Mouse (Mus musculus) small intestine, adult 2 months (tissue): ENCODE results near the gene Itga6. TPM values are rescaled to one million over a fixed set of nuclear protein-coding genes. Genes with fewer than 3 reads are reported as not detected.
"Not testable (repeated sequence)": the region's sequence is repeated elsewhere in the genome, so short reads cannot be mapped to it uniquely, and the experiment has no call there.

Experiments used
- H3K27ac ChIP-seq: fragments of 200-500 bp; 2 replicates; pipeline ENCODE4 v1.5.1; 2012; ENCODE audit warnings: low read depth, low read length, control low read depth, inconsistent platforms; ENCODE audit not compliant: insufficient read depth
- H3K27me3 ChIP-seq: fragments of 200-500 bp; 2 replicates; pipeline ENCODE4 v1.6.1; 2012; ENCODE audit warnings: mild to moderate bottlenecking, moderate library complexity, low read length, inconsistent platforms; ENCODE audit not compliant: control insufficient read depth, insufficient read depth
- H3K36me3 ChIP-seq: fragments of 200-500 bp; 2 replicates; pipeline ENCODE4 v1.6.1; 2012; ENCODE audit warnings: mild to moderate bottlenecking, low read length, control low read depth, inconsistent platforms; ENCODE audit not compliant: control insufficient read depth, insufficient read depth
- H3K4me1 ChIP-seq: fragments of 200-500 bp; 2 replicates; pipeline ENCODE4 v1.6.1; 2012; ENCODE audit warnings: low read length, inconsistent platforms, mixed read lengths; ENCODE audit not compliant: control insufficient read depth, insufficient read depth, insufficient read length
- H3K4me3 ChIP-seq: fragments of 200-500 bp; 2 replicates; pipeline ENCODE4 v1.5.1; 2012; ENCODE audit warnings: low read depth, mild to moderate bottlenecking, control low read depth, inconsistent platforms, low read length, moderate library complexity
- CTCF ChIP-seq: fragments of 200-500 bp; IDR thresholded peaks from 2 replicates; pipeline ENCODE4 v1.5.1; 2012; ENCODE audit warnings: low read depth, mild to moderate bottlenecking, control low read depth, inconsistent platforms, low read length, moderate library complexity, mixed read lengths; ENCODE audit not compliant: insufficient replicate concordance, insufficient read length; ENCODE audit errors: extremely low read depth
- POLR2A ChIP-seq: fragments of 200-500 bp; IDR thresholded peaks from 2 replicates; pipeline ENCODE4 v1.6.1; 2012; ENCODE audit warnings: low read depth, mild to moderate bottlenecking, control low read depth, inconsistent platforms, low read length, moderate library complexity
- WGBS: fragments of 180-500 bp; shearing (Covaris S2); methylation state at CpG from one replicate; pipeline ENCODE4 v1.1.7; 2018; 5-methylcytosine and 5-hydroxymethylcytosine counted together
- polyA plus RNA-seq: library from polyadenylated mRNA; depleted of rRNA; stranded (reverse); fragments of >200 nt; gene quantifications from 2 replicates; pipeline ENCODE4 v1.2.3, GENCODE M21; 2012

Itga6 gene
- polyA plus RNA-seq, 1 experiment: 49.8 TPM

DNA sequence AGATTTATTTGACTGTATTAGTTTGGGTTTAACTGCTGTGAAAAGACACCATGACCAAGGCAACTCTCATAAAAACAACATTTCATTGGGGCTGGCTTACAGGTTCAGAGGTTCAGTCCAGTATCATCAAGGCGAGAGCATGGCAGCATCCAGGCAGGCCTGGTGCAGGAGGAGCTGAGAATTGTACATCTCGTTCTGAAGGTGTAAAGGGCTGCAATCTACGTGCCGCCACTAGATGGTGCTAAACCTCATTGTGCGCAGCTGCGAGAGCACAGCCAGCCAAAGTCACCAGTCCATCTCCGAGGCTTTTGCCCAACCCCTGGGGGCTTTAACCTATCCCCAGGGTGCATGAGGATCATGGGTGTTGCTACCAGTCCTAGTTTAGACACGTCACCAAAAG, 106.7 kb downstream of the Itga6 start:
- not testable (repeated sequence) for H3K4me3 ChIP-seq, H3K27ac ChIP-seq, H3K4me1 ChIP-seq, H3K27me3 ChIP-seq
- TF ChIP-seq CTCF: 0 out of 2 replicates have a peak, but pooled peaks have one; percentile 12
- 11% methylated on average over 7 of the region's 8 CpGs for WGBS
- peaks cover 76% of the 10 kb centered on the region for H3K36me3 ChIP-seq

DNA sequence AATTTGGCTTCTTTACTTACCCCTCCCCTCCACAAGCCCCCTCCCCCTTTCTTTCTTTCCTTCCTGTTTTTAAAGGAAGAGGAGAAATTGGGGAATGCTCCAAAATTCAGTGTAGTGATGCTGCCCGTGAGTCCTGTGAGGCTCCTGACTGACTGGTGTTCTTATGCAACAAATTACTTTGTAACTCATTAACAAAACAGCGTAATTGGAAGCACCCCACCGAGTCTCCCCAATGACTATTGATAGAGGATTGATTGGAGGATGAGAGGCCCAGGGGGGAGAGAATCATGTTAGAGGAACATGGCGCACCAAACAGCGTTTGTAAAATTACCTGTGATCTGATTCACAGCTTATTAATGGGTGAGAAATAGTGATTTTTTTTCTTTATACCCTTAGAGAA, 109.7 kb downstream of the Itga6 start:
- Histone ChIP-seq H3K4me1 (no peaks in the 10 kb centered on the region), H3K27ac (no peak overlapping the region), H3K36me3 (peaks cover 61% of the 10 kb centered on the region), H3K27me3 (no peaks in the 10 kb centered on the region), H3K4me3 (no peak overlapping the region)
- no peak for TF ChIP-seq POLR2A
- no peak for TF ChIP-seq CTCF
- 79% methylated on average over 5 of the region's 5 CpGs for WGBS

DNA sequence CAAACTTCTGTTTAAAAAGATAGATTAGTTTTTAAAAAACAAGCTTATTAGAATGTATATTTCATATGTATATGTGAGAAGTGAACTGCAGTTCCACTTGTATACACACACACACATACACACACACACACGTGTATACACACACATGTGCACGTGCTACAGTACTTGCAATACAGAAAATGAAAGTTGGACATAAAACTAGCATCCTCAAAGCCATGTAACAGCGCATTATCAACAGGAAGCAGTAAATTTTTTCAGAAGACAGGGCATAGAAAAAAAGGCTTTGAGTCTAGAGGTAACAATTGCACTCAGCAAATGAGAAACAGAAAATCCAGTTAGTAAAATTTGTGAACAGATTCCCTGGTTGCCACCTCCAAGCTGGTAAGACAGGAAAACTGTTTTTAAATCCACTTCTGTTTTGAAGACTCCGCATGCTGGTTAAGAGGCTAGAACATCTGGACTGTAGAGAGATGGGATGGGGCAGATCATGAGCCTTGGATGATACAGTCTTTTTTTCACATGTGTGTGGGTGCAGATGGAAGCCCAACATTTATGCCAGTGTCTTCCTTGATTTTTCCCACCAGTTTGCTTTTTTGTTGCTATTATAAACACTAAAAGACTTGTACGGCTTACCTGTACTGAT, 118.2 kb downstream of the Itga6 start:
- H3K4me3 ChIP-seq: no peak overlapping the region
- no peaks in the 10 kb centered on the region for H3K36me3 ChIP-seq
- H3K4me1 ChIP-seq: peaks cover 16% of the 10 kb centered on the region; the same call in 1 of the 2 replicates
- no peaks in the 10 kb centered on the region for H3K27me3 ChIP-seq
- 54% methylated on average over 5 of the region's 5 CpGs for WGBS
- H3K27ac ChIP-seq: no peak overlapping the region
- no peak for TF ChIP-seq POLR2A
- TF ChIP-seq CTCF: no peak

DNA sequence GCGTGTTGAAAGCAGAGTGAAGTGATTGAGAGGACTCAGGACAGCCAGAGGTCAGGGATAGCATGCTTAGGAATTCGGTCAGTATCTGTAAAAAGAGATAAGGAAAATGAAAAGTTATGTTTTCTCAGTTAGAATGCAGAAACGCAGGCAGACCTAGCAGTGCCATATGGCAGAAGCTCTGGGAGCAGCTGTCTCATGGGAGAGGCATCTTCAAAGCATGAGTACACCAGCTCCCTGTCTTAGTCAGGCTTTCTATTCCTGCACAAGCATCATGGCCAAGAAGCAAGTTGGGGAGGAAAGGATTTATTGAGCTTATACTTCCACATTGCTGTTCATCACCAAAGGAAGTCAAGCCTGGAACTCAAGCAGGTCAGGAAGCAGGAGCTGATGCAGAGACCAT, 119.6 kb downstream of the Itga6 start:
- no peaks in the 10 kb centered on the region for H3K36me3 ChIP-seq
- TF ChIP-seq POLR2A (no peak), CTCF (no peak)
- no peaks in the 10 kb centered on the region for H3K27me3 ChIP-seq
- WGBS: 68% methylated on average over 3 of the region's 3 CpGs
- H3K4me1 ChIP-seq: peaks cover 16% of the 10 kb centered on the region; the same call in 1 of the 2 replicates
- H3K4me3 ChIP-seq: no peak overlapping the region
- no peak overlapping the region for H3K27ac ChIP-seq

DNA sequence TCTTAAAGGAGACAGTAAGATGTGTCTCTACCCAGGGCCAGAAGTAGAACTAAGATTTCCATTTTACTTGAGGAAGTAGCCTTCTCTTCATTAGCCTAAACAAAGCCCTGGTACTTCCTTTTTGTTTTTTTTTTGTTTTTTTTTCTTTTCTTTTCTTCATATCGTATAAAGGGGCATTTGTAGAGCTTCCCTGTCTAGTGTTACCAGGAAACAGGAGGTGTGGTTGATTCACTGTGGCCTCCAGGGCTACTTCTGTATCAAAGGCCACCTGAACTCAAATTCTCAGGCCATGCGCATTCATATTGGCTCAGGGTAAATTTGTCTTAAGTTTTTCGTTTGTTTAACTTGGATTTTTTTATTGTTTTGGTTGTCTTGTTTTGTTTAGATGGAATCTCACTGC, 120.5 kb downstream of the Itga6 start:
- Histone ChIP-seq H3K27ac (peak overlapping the region; percentile 97), H3K36me3 (no peaks in the 10 kb centered on the region), H3K4me1 (peaks cover 16% of the 10 kb centered on the region; the same call in 1 of the 2 replicates), H3K27me3 (no peaks in the 10 kb centered on the region), H3K4me3 (no peak overlapping the region)
- no peak for TF ChIP-seq POLR2A
- TF ChIP-seq CTCF: no peak
- WGBS: 33% methylated on average over 3 of the region's 3 CpGs

DNA sequence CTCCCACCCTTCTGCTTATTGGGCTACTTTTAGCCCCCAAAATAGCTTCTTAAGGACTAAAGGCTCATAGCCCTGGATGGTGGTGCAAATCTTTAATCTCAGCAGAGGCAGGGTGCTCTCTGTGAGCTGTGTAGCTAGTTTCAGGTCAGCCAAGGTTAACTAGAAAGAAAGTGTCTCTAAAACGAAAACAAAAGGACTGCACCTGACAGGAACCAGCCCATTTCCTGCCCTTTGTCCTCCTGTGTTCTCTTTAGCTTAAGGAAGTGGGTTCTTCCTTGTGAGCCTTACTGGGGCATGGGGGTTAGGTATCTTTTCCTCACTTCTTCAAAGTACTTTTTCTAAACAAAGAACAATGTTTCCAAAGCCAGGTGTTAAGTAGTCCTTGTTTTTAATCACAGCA, 121.1 kb downstream of the Itga6 start:
- Histone ChIP-seq H3K4me3 (no peak overlapping the region), H3K4me1 (peaks cover 16% of the 10 kb centered on the region; the same call in 1 of the 2 replicates), H3K36me3 (no peaks in the 10 kb centered on the region), H3K27me3 (no peaks in the 10 kb centered on the region), H3K27ac (peak overlapping the region; percentile 97)
- TF ChIP-seq POLR2A: no peak
- 6% methylated on average over 1 of the region's 1 CpGs for WGBS

DNA sequence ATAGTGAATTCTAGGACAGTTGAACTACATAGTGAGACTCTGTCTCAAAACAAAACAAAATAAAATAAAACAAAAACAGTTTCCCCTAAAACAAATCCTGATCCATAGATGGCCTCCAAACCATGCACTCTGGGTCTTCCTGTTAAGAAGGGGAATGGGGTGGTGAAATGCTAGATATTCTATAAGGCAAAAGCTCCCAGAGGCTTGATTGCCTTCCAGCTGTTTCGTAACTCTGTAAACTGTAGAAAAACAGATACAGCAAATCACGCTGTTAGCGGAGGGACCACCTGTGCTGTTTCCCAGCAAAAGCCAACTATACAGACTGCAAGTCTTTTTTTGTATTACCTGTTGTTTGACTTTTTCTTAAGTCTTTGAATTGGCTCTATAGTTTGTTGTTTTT, 121.6 kb downstream of the Itga6 start:
- Histone ChIP-seq H3K4me1 (peaks cover 16% of the 10 kb centered on the region; the same call in 1 of the 2 replicates), H3K27me3 (no peaks in the 10 kb centered on the region), H3K27ac (no peak overlapping the region), H3K4me3 (no peak overlapping the region), H3K36me3 (no peaks in the 10 kb centered on the region)
- WGBS: 84% methylated on average over 3 of the region's 3 CpGs
- TF ChIP-seq POLR2A: no peak
- no peak for TF ChIP-seq CTCF
